Mouse (Mus musculus) cortical plate, adult 2 months (tissue): ENCODE results near the gene Prss30.
A peak's percentile ranks its signal among the peaks of the same experiment; 100 is the strongest.

Source experiments
- CTCF ChIP-seq: fragments of 200-500 bp; IDR thresholded peaks from 2 replicates; pipeline ENCODE4 v1.5.1; 2011; ENCODE audit warnings: mild to moderate bottlenecking, control low read depth, low read length; ENCODE audit not compliant: insufficient read depth; ENCODE audit errors: extremely low read depth
- POLR2A ChIP-seq: fragments of 200-500 bp; IDR thresholded peaks from 2 replicates; pipeline ENCODE4 v1.6.1; 2011; ENCODE audit warnings: mild to moderate bottlenecking, low read length, control low read depth; ENCODE audit not compliant: insufficient read depth; ENCODE audit errors: extremely low read depth

DNA sequence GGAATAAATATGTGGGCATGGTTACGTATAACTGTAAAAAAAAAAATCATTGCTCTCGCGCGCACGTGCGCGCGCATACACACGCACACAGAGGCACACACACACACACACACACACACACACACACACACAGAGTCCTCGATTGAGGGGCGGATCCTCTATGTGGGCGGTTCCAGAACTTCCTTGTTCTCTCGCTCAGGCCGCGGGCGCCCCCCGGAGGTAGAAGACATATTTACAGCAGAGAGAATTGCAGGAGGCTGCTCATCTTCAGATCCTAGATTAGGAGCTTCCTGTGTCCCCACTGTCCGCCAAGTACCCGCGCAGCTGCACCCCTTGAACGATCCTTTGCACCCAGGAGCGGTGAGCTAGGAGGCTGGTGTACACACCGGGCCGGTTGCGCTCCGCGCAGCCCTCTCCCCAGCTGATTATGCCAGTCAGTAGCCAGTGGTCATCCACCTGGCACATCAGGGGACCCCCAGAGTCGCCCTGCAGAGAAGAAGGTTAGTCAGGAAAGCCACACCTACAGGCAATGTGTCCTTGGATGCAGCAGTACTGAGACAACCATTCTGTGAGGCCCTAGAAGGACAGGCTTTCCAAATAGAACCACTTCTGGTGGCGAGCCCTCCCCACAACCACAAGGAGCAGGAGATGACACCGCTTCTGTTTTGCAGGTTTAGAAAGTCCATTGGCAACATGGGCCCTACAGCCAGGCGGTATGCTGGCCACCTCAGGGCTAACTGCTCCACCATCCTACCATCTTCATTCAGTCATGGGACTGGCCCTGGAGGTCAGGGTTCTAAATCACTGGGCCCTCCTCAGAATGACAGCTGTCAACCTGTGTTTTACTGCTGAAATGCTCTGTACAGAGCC is 13.4 kb upstream of the Prss30 start:
- TF ChIP-seq CTCF = peak; percentile 60
- no peak for TF ChIP-seq POLR2A
